Mouse (Mus musculus) limb, embryonic 11.5 days (tissue): Measurements from ENCODE around the gene Ptpn14. TPM values are rescaled to one million over a fixed set of nuclear protein-coding genes. Genes with fewer than 3 reads are reported as not detected.

ENCODE experiments used
- ATAC-seq: fragments of 200-750 bp; cut with Nextera tagmentation; 2 replicates; pipeline ENCODE4 v1.8.0; 2017; ENCODE audit warnings: low read depth; ENCODE audit not compliant: insufficient number of reproducible peaks, low FRiP score, low TSS enrichment
- DNase-seq: peaks from one replicate; pipeline ENCODE4 v3.0.0-alpha.2; 2015; ENCODE audit warnings: low spot score
- H3K27ac ChIP-seq: fragments of 300-500 bp; sonication (generic); replicated peaks from 2 replicates; pipeline ENCODE4 v1.5.1; 2014; ENCODE audit warnings: low read depth, mild to moderate bottlenecking, low read length
- H3K27me3 ChIP-seq: fragments of 300-500 bp; sonication (generic); 2 replicates; pipeline ENCODE4 v1.6.1; 2014; ENCODE audit warnings: mild to moderate bottlenecking, low read length, mixed read lengths; ENCODE audit not compliant: control insufficient read depth, insufficient read depth
- H3K36me3 ChIP-seq: fragments of 300-500 bp; sonication (generic); 2 replicates; pipeline ENCODE4 v1.6.1; 2014; ENCODE audit warnings: mild to moderate bottlenecking, low read length, moderate library complexity, mixed read lengths; ENCODE audit not compliant: control insufficient read depth, insufficient read depth
- H3K4me1 ChIP-seq: fragments of 300-500 bp; sonication (generic); 2 replicates; pipeline ENCODE4 v1.6.1; 2014; ENCODE audit warnings: low read length, mixed read lengths; ENCODE audit not compliant: control insufficient read depth, insufficient read depth
- H3K4me2 ChIP-seq: fragments of 300-500 bp; sonication (generic); 2 replicates; pipeline ENCODE4 v1.6.1; 2014; ENCODE audit warnings: low read depth, mild to moderate bottlenecking, moderate library complexity; ENCODE audit not compliant: severe bottlenecking
- H3K4me3 ChIP-seq: fragments of 300-500 bp; sonication (generic); 2 replicates; pipeline ENCODE4 v1.5.1; 2014; ENCODE audit warnings: low read depth, low read length
- H3K9ac ChIP-seq: fragments of 300-500 bp; sonication (generic); 2 replicates; pipeline ENCODE4 v1.6.1; 2014; ENCODE audit warnings: mild to moderate bottlenecking, low read length
- H3K9me3 ChIP-seq: fragments of 300-500 bp; sonication (generic); 2 replicates; pipeline ENCODE4 v1.6.1; 2016; ENCODE audit warnings: low read length; ENCODE audit not compliant: control insufficient read depth
- WGBS: fragments of 180-500 bp; shearing (Covaris S2); extraction: QIAGEN DNeasy Blood & Tissue Kit; methylation state at CpG from one replicate; pipeline ENCODE4 v1.1.7; 2014; 5-methylcytosine and 5-hydroxymethylcytosine counted together
- polyA plus RNA-seq: library from polyadenylated mRNA; unstranded; fragments of >200 nt; fragmentation: Nextera tagmentation; extraction: Ambion mirVana; gene quantifications from 2 replicates; pipeline ENCODE4 v1.2.1, GENCODE M21; 2014

Gene Ptpn14
- polyA plus RNA-seq, 1 experiment from 2014 or later, result 8.8 TPM

- Histone ChIP-seq H3K27ac (peak overlapping the region; percentile 87), H3K9ac (peak overlapping the region; percentile 79), H3K36me3 (no peaks in the 10 kb centered on the region), H3K4me2 (peak overlapping the region; percentile 79), H3K4me3 (peak overlapping the region; percentile 84), H3K4me1 (peaks cover 6% of the 10 kb centered on the region), H3K27me3 (no peaks in the 10 kb centered on the region), H3K9me3 (no peaks in the 10 kb centered on the region)
- no peak for ATAC-seq
- DNase-seq, result no peak
- WGBS, result 0% methylated on average over 15 of the region's 15 CpGs
These were observed 682 bp downstream of the Ptpn14 start for GRCm38 (mm10) chr1:189728784-189729115.

- 7% methylated on average over 17 of the region's 17 CpGs for WGBS
- Histone ChIP-seq H3K36me3 (no peaks in the 10 kb centered on the region), H3K9me3 (no peaks in the 10 kb centered on the region), H3K4me1 (peaks cover 6% of the 10 kb centered on the region), H3K4me3 (peak overlapping the region; percentile 84), H3K27ac (no peak overlapping the region), H3K4me2 (peak overlapping the region; percentile 79), H3K27me3 (no peaks in the 10 kb centered on the region), H3K9ac (peak overlapping the region; percentile 79; the same call in 1 of the 2 replicates)
- ATAC-seq, result no peak
- no peak for DNase-seq
These were observed 1.2 kb downstream of the Ptpn14 start for GRCm38 (mm10) chr1:189729141-189729815.

GRCm38 (mm10) chr1:189731697-189732096, 3.6 kb downstream of the Ptpn14 start:
- ATAC-seq (no peak), DNase-seq (no peak)
- Histone ChIP-seq H3K27me3 (no peaks in the 10 kb centered on the region), H3K9ac (no peak overlapping the region), H3K36me3 (no peaks in the 10 kb centered on the region), H3K9me3 (no peaks in the 10 kb centered on the region), H3K4me2 (no peak overlapping the region), H3K27ac (no peak overlapping the region), H3K4me3 (no peak overlapping the region), H3K4me1 (peaks cover 6% of the 10 kb centered on the region)
- 80% methylated on average over 10 of the region's 10 CpGs for WGBS

- WGBS, result 80% methylated on average over 8 of the region's 8 CpGs
- no peaks in the 10 kb centered on the region for H3K27me3 ChIP-seq
- H3K36me3 ChIP-seq, result no peaks in the 10 kb centered on the region
- no peak overlapping the region for H3K4me3 ChIP-seq
- DNase-seq (no peak), ATAC-seq (no peak)
- H3K9me3 ChIP-seq, result no peaks in the 10 kb centered on the region
- no peak overlapping the region for H3K4me2 ChIP-seq
- H3K27ac ChIP-seq, result no peak overlapping the region
- peaks cover 5% of the 10 kb centered on the region for H3K4me1 ChIP-seq
- no peak overlapping the region for H3K9ac ChIP-seq
These were observed 4.1 kb downstream of the Ptpn14 start for GRCm38 (mm10) chr1:189732156-189732555.

- H3K4me2 ChIP-seq, result no peak overlapping the region
- DNase-seq, result no peak
- no peaks in the 10 kb centered on the region for H3K36me3 ChIP-seq
- WGBS, result 94% methylated on average over 7 of the region's 7 CpGs
- peaks cover 7% of the 10 kb centered on the region for H3K4me1 ChIP-seq
- no peak for ATAC-seq
- H3K4me3 ChIP-seq, result no peak overlapping the region
- H3K27me3 ChIP-seq, result no peaks in the 10 kb centered on the region
- no peak overlapping the region for H3K27ac ChIP-seq
- H3K9me3 ChIP-seq, result no peaks in the 10 kb centered on the region
- no peak overlapping the region for H3K9ac ChIP-seq
These were observed 12.0 kb downstream of the Ptpn14 start for GRCm38 (mm10) chr1:189740075-189740474.

- ATAC-seq, result no peak
- Histone ChIP-seq H3K36me3 (no peaks in the 10 kb centered on the region), H3K27me3 (no peaks in the 10 kb centered on the region), H3K4me2 (no peak overlapping the region), H3K4me1 (peaks cover 11% of the 10 kb centered on the region), H3K9ac (no peak overlapping the region), H3K9me3 (no peaks in the 10 kb centered on the region), H3K4me3 (no peak overlapping the region), H3K27ac (no peak overlapping the region)
- WGBS, result 93% methylated on average over 5 of the region's 5 CpGs
- no peak for DNase-seq
These were observed 14.0 kb downstream of the Ptpn14 start for GRCm38 (mm10) chr1:189742041-189742440.

GRCm38 (mm10) chr1:189743136-189743535, 15.1 kb downstream of the Ptpn14 start:
- Histone ChIP-seq H3K27me3 (no peaks in the 10 kb centered on the region), H3K36me3 (no peaks in the 10 kb centered on the region), H3K9ac (no peak overlapping the region), H3K4me2 (no peak overlapping the region), H3K4me3 (no peak overlapping the region), H3K9me3 (no peaks in the 10 kb centered on the region), H3K27ac (no peak overlapping the region), H3K4me1 (peaks cover 10% of the 10 kb centered on the region)
- DNase-seq, result no peak
- no peak for ATAC-seq
- WGBS, result 93% methylated on average over 5 of the region's 5 CpGs

GRCm38 (mm10) chr1:189744914-189745710, 17.0 kb downstream of the Ptpn14 start:
- 54% methylated on average over 4 of the region's 4 CpGs for WGBS
- ATAC-seq, result no peak
- Histone ChIP-seq H3K4me2 (no peak overlapping the region), H3K36me3 (no peaks in the 10 kb centered on the region), H3K27me3 (no peaks in the 10 kb centered on the region), H3K27ac (no peak overlapping the region), H3K9ac (no peak overlapping the region), H3K4me3 (no peak overlapping the region), H3K4me1 (peaks cover 8% of the 10 kb centered on the region), H3K9me3 (no peaks in the 10 kb centered on the region)
- no peak for DNase-seq
